Mouse (Mus musculus): ENCODE data around the gene Psmb9. TPM values are rescaled to one million over a fixed set of nuclear protein-coding genes. Genes with fewer than 3 reads are reported as not detected.
A peak's percentile ranks its signal among the peaks of the same experiment; 100 is the strongest.

The Psmb9 gene
- total RNA-seq, 2 experiments from 2014 or later = 2.1 to 3.6 TPM

DNA sequence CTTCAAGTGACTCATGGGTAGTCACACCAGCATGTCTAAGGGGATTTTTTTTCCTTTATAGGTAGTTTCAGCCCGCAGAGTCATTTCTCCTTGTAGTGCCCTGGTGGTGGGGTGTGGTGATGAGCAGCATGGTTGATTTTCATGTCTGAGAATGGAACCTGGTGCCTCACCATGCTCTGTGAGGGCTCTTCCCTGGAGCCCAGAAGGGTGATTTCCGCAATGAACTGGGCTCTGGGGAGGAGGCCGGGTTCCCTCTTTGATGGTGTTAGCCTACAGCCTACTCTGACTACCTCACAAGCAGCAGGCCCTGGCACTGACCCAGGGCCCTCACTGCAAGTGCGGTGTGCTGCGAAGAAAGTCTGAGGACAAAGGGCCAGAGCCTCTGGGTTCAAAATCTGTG, 15.9 kb upstream of the Psmb9 start, which contains the start of gene Tap2:
Gene Tap2 (plus strand): TSS at position 84 of the 400 bp plus-strand sequence.
- DNase-seq (ENCODE audit: low spot score in 2 of 2) = peak in 1 of 2 experiments; percentile 3
- Histone ChIP-seq H3K4me3 (peak within 1 kb of the TSS; percentile 68), H3K27ac (peak within 1 kb of the TSS; percentile 84)
- TF ChIP-seq CTCF (conservative IDR thresholded peaks at IDR 0.05) = no peak

DNA sequence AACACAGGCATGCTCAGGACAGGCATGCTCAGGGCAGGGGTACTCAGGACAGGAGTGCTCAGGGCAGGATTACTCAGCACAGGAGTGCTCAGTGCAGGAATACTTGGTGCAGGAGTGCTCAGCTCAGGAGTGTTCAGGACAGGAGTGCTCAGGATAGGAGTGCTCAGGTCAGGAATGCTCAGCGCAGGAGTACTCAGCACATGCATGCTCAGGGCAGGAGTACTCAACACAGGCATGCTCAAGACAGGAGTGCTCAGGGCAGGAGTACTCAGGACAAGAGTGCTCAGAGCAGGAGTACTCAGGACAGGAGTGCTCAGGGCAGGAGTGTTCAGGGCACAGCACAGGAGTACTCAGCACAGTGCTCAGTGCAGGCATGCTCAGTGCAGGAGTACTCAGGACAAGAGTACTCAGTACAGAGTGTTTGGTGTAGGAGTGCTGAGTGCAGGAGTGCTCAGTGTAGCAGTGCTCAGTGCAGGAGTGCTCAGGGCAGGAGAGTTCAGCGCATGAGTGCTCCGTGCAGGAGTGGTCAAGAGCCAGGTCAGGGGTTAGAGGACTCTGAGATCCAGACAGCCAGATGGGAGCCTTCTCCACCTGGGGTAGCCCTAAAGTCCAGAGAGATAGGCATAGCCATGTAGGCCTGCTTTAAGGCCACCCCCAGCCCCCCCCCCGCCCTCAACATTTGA, 15.3 kb upstream of the Psmb9 start:
- Histone ChIP-seq H3K27ac (no peak overlapping the region), H3K4me3 (no peak overlapping the region)
- DNase-seq (ENCODE audit: low spot score in 2 of 2) = no peak
- no peak for TF ChIP-seq CTCF (conservative IDR thresholded peaks at IDR 0.05)

DNA sequence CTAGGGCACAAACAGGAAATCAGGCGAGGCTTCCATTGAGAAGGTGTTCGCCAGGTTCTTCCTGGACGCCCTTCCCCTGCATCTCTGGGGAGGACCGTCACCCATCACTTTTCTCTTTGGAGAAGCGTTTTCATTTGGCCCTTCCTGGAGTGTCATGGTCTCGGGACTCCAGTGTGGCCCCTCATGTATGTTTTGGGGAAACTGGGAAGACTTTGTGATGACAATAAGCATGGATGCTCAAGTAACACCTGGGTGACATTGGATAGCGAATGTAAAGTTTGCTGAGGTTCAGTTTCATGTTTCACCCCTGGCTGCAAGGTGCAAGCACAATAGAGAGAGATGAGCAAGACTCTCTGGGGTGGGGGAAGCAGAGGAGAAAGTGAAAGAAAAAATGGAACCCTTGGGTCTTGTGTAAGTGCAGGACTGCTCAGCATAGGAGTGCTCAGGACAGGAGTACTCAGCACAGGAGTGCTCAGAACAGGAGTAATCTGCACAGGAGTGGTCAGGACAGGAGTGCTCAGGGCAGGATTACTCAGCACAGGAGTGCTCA, 14.0 kb upstream of the Psmb9 start:
- no peak for TF ChIP-seq CTCF (conservative IDR thresholded peaks at IDR 0.05)
- H3K4me3 ChIP-seq = no peak overlapping the region
- no peak overlapping the region for H3K27ac ChIP-seq
- DNase-seq (ENCODE audit: low spot score in 2 of 2) = no peak

DNA sequence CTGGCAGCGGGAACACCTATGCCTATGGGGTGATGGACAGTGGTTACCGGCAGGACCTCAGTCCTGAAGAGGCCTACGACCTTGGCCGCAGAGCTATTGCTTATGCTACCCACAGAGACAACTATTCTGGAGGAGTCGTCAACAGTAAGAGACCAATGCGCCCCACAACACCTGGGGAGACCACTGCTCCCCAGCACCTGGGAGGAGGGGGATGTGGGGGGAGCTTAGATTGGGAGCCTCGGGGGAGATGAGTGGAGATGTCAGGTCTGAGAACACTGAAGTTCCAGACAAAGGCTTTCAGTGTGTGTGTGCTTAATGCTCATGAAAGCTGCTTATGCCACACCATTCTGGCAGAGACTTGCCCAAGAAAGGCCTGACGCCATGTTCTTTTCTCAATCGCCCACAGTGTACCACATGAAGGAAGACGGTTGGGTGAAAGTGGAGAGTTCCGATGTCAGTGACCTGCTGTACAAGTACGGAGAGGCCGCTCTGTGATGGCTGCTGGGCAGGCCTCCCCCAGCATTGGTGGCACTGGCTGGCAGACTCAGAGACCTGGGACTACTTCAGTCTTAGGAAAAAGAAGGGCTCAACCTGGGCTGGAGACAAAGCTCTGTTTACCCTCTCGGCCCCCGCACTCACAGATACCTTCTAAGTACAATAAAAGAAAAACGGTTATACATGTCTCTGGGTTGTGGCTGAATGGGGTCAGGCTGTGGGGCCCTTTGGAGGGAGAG, 13.4 kb upstream of the Psmb9 start:
- TF ChIP-seq CTCF (conservative IDR thresholded peaks at IDR 0.05) = no peak
- Histone ChIP-seq H3K27ac (no peak overlapping the region), H3K4me3 (no peak overlapping the region)
- DNase-seq (ENCODE audit: low spot score in 2 of 2) = no peak

DNA sequence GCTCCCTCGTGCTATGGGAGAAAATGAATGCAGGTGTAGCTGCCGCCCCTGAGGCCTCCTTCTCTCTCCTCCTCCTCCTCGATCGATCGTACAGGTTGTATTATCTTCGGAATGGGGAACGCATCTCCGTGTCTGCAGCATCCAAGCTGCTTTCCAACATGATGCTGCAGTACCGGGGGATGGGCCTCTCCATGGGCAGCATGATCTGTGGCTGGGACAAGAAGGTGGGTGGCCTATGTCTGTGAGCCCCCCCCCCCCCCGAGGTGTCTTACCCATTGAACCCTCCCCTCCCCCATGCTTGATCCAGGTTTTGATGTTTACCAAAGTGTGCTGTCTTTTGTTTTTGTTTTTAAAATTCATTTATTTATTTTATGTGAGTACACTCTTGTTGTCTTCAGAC, 12.5 kb upstream of the Psmb9 start:
- TF ChIP-seq CTCF (conservative IDR thresholded peaks at IDR 0.05) = no peak
- Histone ChIP-seq H3K4me3 (no peak overlapping the region), H3K27ac (no peak overlapping the region)
- DNase-seq (ENCODE audit: low spot score in 2 of 2) = no peak

DNA sequence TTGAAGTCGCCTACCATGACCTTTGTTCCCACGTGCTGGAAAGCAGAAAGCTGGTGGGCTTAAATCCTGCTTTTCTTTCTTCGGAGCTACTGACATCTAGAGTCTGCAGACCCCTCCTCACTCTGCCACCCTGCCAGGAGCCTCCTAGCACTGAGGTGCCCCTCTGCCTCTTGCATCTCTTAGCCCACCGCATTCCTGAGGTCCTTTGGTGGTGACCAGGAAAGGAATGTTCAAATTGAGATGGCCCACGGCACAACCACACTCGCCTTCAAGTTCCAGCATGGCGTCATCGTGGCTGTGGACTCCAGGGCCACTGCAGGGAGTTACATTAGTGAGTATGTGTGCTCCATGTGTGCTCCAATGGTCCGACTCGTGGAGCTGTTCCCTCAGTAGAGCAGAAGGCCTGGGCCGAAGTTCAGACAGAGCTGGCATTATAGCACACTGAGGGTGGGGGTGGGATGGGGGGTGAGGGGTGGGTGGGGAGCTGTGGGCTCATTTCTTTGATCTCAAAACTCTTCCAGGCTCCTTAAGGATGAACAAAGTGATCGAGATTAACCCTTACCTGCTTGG, 11.6 kb upstream of the Psmb9 start:
- no peak for TF ChIP-seq CTCF (conservative IDR thresholded peaks at IDR 0.05)
- Histone ChIP-seq H3K4me3 (no peak overlapping the region), H3K27ac (no peak overlapping the region)
- no peak for DNase-seq (ENCODE audit: low spot score in 2 of 2)

DNA sequence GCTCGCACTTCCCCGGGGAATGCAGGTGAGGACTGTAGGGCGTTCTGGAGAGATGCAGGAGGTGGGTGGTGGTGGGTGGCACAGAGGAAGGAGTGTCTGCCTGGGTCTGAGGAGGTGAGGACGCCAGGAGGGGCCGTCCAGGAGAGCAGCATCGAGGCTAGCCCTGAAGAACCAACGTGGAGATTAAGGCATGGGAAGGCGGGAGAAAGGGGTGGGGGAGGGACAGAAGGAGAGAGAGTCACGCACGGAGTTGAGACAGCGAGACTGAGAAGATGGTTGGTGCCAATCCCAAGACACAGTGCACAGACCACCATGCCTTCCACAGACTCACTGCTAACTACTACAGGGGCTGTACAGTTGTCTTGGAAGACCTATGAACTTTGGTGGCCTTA, 11.0 kb upstream of the Psmb9 start:
- Histone ChIP-seq H3K27ac (0 out of 2 replicates have a peak overlapping the region, but pooled peaks have one; percentile 51), H3K4me3 (peak overlapping the region; percentile 50)
- TF ChIP-seq CTCF (conservative IDR thresholded peaks at IDR 0.05) = no peak
- DNase-seq (ENCODE audit: low spot score in 2 of 2) = no peak

DNA sequence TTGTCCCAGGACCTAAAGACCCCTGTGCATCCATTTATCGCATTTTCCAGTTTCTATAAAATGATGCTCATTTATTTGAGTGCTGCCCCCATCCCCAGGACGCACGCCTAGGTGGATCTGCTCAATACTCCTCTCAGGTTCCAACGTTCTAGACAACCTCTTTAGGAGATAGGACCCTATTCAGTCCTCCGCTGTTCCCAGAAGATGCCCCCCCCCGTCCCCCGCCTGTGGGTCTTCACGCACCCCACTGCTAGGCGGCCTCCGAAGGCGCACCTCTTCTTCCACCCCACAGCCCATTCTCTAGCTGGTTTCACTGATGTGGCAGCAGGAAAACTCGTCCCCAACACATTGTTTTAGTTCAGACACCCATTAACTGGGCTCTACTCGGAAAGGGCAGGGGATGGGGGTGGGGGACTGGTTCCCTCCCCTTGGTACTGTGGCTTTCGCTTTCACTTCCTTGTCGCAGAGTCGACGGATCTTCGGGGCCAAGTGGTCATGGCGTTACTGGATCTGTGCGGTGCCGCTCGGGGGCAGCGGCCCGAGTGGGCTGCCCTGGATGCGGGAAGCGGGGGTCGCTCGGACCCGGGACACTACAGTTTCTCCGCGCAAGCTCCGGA, 10.4 kb upstream of the Psmb9 start:
- DNase-seq (ENCODE audit: low spot score in 2 of 2) = no peak
- peak overlapping the region; percentile 50 for H3K4me3 ChIP-seq
- no peak for TF ChIP-seq CTCF (conservative IDR thresholded peaks at IDR 0.05)
- 0 out of 2 replicates have a peak overlapping the region, but pooled peaks have one; percentile 51 for H3K27ac ChIP-seq

DNA sequence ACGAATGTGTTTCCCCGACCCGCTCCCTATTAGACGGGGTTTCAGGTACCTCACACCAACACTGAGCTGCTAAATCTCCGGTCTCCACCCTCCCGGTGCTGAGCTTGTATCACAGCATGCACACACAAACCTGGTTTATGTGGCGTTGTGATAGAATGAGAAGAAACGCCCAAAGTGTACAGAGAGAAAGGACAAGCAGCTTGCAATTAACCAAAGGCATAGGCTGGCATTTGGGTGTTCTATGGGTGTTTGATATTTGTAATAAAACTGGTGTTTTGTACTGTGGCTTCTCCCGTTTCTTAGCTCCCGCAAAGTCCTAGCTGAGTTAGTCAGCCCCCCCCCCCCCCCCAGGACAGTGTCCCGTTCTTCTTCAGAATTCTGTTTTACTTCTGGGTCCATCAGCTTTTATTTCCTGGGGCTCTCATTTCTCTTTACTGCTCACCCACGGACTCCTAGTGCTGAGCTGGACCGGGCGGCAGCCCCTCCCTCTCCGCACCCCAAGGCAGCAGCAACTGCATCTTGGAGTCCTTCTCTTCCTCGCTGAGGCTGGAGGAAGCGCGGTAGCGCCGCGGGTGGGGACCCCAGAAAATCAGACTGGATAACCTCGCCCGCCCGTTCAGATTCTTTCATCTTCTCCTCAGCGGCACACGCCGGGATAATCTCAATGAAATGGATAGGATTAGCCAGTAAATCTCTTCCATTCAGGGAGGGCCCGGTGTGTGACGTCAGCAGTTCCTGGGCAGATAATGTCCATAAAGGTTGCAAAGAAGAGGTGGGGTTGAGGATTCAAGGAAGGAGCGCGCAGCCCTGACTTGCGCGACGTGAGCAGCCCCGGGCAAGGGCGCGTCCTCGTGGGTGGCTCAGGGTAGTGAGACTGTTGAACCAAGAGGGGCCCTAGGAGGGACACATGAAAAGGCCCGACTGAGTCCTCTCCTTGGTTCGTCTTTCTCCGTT, 9.7 kb upstream of the Psmb9 start, which contains the start of gene Psmb8:
Gene Psmb8 (plus strand): TSS at position 781 of the 954 bp plus-strand sequence.
- peak; percentile 88 to 89 for DNase-seq (ENCODE audit: low spot score in 2 of 2)
- TF ChIP-seq CTCF (conservative IDR thresholded peaks at IDR 0.05) = no peak
- Histone ChIP-seq H3K27ac (0 out of 2 replicates have a peak within 1 kb of the TSS, but pooled peaks have one; percentile 51), H3K4me3 (peak within 1 kb of the TSS; percentile 50)

DNA sequence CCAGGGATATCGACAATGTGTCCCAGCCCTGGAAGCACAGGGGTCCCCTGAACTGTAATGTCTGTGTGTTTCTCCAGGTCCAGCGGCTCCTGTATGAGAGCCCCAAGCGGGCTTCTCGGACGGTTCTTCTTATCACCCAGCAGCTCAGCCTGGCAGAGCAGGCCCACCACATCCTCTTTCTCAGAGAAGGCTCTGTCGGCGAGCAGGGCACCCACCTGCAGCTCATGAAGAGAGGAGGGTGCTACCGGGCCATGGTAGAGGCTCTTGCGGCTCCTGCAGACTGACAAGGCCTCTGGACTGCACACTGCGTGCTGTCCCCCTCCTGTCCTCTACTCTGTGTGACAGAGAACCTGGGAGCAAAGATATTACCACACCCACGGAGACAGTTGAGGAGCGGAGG, 8.9 kb upstream of the Psmb9 start:
- DNase-seq (ENCODE audit: low spot score in 2 of 2) = no peak
- Histone ChIP-seq H3K4me3 (no peak overlapping the region), H3K27ac (no peak overlapping the region)
- TF ChIP-seq CTCF (conservative IDR thresholded peaks at IDR 0.05) = no peak

DNA sequence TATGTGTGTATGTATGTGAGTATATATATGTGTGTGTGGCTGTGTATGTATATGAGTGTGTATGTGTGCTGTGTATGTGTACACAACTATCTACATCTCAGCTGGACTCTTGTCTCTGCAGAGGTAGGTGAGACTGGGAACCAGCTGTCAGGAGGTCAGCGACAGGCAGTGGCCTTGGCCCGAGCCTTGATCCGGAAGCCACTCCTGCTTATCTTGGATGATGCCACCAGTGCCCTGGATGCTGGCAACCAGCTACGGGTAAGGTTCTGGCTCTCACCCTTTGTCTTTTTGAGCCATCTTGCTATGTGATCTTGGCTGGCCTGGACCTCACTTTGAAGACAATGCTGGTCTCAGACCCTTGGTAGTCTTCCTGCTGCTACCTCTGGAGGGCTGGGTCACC, 7.2 kb upstream of the Psmb9 start:
- DNase-seq (ENCODE audit: low spot score in 2 of 2) = no peak
- no peak overlapping the region for H3K27ac ChIP-seq
- no peak overlapping the region for H3K4me3 ChIP-seq
- TF ChIP-seq CTCF (conservative IDR thresholded peaks at IDR 0.05) = no peak

DNA sequence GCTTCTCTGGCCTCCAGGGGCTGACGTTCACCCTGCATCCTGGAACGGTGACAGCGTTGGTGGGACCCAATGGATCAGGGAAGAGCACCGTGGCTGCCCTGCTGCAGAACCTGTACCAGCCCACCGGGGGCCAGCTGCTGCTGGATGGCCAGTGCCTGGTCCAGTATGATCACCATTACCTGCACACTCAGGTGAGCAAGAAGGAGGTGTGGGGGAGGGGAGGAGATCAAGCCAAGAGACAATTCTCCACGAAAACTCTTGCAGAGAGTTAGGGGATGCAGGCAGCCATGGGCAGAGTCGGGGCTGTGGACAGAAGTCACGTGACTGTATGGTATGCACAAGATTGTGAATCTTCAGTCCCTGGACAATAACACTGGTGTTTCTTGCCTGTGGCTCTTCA, 5.9 kb upstream of the Psmb9 start:
- Histone ChIP-seq H3K4me3 (no peak overlapping the region), H3K27ac (no peak overlapping the region)
- no peak for TF ChIP-seq CTCF (conservative IDR thresholded peaks at IDR 0.05)
- DNase-seq (ENCODE audit: low spot score in 2 of 2) = no peak
